Mouse (Mus musculus): ENCODE results near the gene Atad1.

- TF ChIP-seq CTCF (IDR thresholded peaks at IDR 0.05) (no peak), EP300 (IDR thresholded peaks at IDR 0.05) (no peak)
Measured at GRCm38 (mm10) chr19:32723817-32724216, 15.8 kb downstream of the Atad1 start.

Measured in lung, postnatal 0 days (tissue).